15 mouse cellular contexts compared by ENCODE assay signal in the genomic region with DNA sequence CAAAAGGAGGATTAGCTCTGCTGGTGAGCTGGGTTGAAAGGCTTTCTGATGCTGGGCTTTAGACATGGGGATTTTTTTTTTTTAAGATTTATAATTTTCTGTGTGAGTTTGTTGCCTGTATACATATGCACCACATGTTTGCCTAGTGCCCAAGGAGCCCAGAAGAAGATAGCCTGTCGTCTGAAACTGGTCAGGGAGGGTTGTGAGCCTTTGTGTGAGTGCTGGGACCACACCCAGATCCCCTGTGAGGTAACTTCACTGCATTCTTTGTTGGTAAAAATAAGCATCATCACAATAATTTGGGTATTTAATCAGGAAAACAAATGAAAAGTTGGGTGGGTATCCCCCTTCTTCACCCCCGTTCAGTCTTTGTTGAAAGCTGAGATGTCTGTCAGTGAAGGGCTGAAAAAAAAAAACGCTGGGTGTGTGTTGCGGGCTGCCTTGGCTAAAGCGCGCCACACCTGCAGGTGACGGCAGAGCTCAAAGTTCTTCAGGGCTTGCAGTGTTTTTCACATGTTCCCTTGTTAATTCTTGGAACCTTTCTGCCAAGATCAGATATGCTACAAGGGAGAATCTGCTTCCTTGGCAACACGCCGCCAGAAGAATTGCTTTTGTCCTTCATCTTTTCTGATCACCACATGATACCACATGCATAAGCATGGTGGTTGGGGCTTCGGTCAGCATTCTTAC.
DNase-seq lines count a peak whose midpoint lies in the region; ATAC-seq and TF ChIP-seq lines count a peak whose summit lies in the region.
"Had no signal": no experiment of that assay in that cellular context is flagged by ENCODE, and none has a peak within 500 bp of the region (broad histone marks: within the 10 kb centered on the region; RNA-seq: fewer than 3 reads in every experiment).

No protein-coding gene starts in this region.

- peak; percentile 22 for DNase-seq in R1 (ENCODE audit: low read depth, low spot score)
- DNase-seq in hindbrain, postnatal 0 days (ENCODE audit: low spot score): peak; percentile 18
- peak; percentile 77 for DNase-seq in stomach, postnatal 0 days (ENCODE audit: low spot score)
- no peak for DNase-seq in layer of hippocampus, adult 11-12 months (ENCODE audit: low spot score)
- DNase-seq in spleen, postnatal 10 days (ENCODE audit: low spot score in 2 of 2): no peak
- DNase-seq: adrenal gland, postnatal 36 days; cerebellum, adult 11 months; heart, adult 18-20 months; heart, postnatal 14 days; kidney, postnatal 10 days; layer of hippocampus, postnatal 36 days; lung, adult 2 months had no signal

- WGBS in hindbrain, embryonic 15.5 days: 35% methylated on average over 10 of the region's 10 CpGs
- 49% methylated on average over 10 of the region's 10 CpGs for WGBS in hindbrain, embryonic 12.5 days
- 32% methylated on average over 10 of the region's 10 CpGs for WGBS in hindbrain, postnatal 0 days
- WGBS in stomach, postnatal 0 days: 51% methylated on average over 10 of the region's 10 CpGs

- H3K4me3 ChIP-seq in hindbrain, embryonic 15.5 days: no peak overlapping the region
- H3K4me3 ChIP-seq in hindbrain, embryonic 12.5 days: no peak overlapping the region
- no peak overlapping the region for H3K4me3 ChIP-seq in hindbrain, postnatal 0 days (ENCODE audit: low read length)
- H3K4me3 ChIP-seq in stomach, postnatal 0 days (ENCODE audit: low read depth, low read length): no peak overlapping the region
- H3K4me3 ChIP-seq: limb, embryonic 13.5 days had no signal

- H3K27me3 ChIP-seq in hindbrain, embryonic 15.5 days: no peaks in the 10 kb centered on the region
- H3K27me3 ChIP-seq in hindbrain, embryonic 12.5 days: no peaks in the 10 kb centered on the region
- no peaks in the 10 kb centered on the region for H3K27me3 ChIP-seq in hindbrain, postnatal 0 days (ENCODE audit: insufficient read depth, low read length)
- H3K27me3 ChIP-seq in stomach, postnatal 0 days (ENCODE audit: control insufficient read depth, insufficient read depth, low read length): no peaks in the 10 kb centered on the region
- H3K27me3 ChIP-seq: limb, embryonic 13.5 days had no signal

- no peaks in the 10 kb centered on the region for H3K9me3 ChIP-seq in hindbrain, embryonic 15.5 days
- no peaks in the 10 kb centered on the region for H3K9me3 ChIP-seq in hindbrain, embryonic 12.5 days (replicated peaks)
- no peaks in the 10 kb centered on the region for H3K9me3 ChIP-seq in hindbrain, postnatal 0 days (ENCODE audit: low read length)
- no peaks in the 10 kb centered on the region for H3K9me3 ChIP-seq in stomach, postnatal 0 days (ENCODE audit: control insufficient read depth, low read length)
- H3K9me3 ChIP-seq: limb, embryonic 13.5 days had no signal

- ATAC-seq in hindbrain, embryonic 15.5 days (ENCODE audit: low FRiP score, low read depth): no peak
- no peak for ATAC-seq in hindbrain, embryonic 12.5 days (ENCODE audit: low FRiP score)
- ATAC-seq in hindbrain, postnatal 0 days: no peak
- peak; percentile 89 for ATAC-seq in stomach, postnatal 0 days (ENCODE audit: low FRiP score, low TSS enrichment)

- no peaks in the 10 kb centered on the region for H3K36me3 ChIP-seq in hindbrain, embryonic 15.5 days
- H3K36me3 ChIP-seq in hindbrain, embryonic 12.5 days: no peaks in the 10 kb centered on the region
- H3K36me3 ChIP-seq in hindbrain, postnatal 0 days (ENCODE audit: insufficient read depth, low read length): no peaks in the 10 kb centered on the region
- no peaks in the 10 kb centered on the region for H3K36me3 ChIP-seq in stomach, postnatal 0 days (ENCODE audit: control insufficient read depth, insufficient read depth, low read length)
- H3K36me3 ChIP-seq: limb, embryonic 13.5 days had no signal

- H3K27ac ChIP-seq in hindbrain, embryonic 15.5 days (replicated peaks): no peak overlapping the region; the same call in 1 of the 2 replicates
- H3K27ac ChIP-seq in hindbrain, embryonic 12.5 days: no peak overlapping the region
- H3K27ac ChIP-seq in hindbrain, postnatal 0 days: no peak overlapping the region
- H3K27ac ChIP-seq in stomach, postnatal 0 days (replicated peaks): peak overlapping the region; percentile 40; the same call in 1 of the 2 replicates
- H3K27ac ChIP-seq: limb, embryonic 13.5 days had no signal

- no peak for TF ChIP-seq CTCF in hindbrain, postnatal 0 days (IDR thresholded peaks at IDR 0.05; ENCODE audit: low read depth)
- TF ChIP-seq CTCF in stomach, postnatal 0 days (IDR thresholded peaks at IDR 0.05; ENCODE audit: low read depth): 0 out of 2 replicates have a peak, but pooled peaks have one; percentile 21

- no peak overlapping the region for H3K4me2 ChIP-seq in hindbrain, embryonic 15.5 days
- H3K4me2 ChIP-seq in hindbrain, embryonic 12.5 days (replicated peaks): no peak overlapping the region
- H3K4me2 ChIP-seq in hindbrain, postnatal 0 days (ENCODE audit: low read depth, low read length): peak overlapping the region; percentile 19; the same call in 1 of the 2 replicates
- H3K4me2 ChIP-seq in stomach, postnatal 0 days (replicated peaks; ENCODE audit: low read depth): no peak overlapping the region
- H3K4me2 ChIP-seq: limb, embryonic 13.5 days had no signal

- no peak for TF ChIP-seq EP300 in stomach, postnatal 0 days (optimal IDR thresholded peaks at IDR 0.05)

- H3K9ac ChIP-seq in hindbrain, embryonic 15.5 days: 0 out of 2 replicates have a peak overlapping the region, but pooled peaks have one; percentile 2
- no peak overlapping the region for H3K9ac ChIP-seq in hindbrain, embryonic 12.5 days
- no peak overlapping the region for H3K9ac ChIP-seq in hindbrain, postnatal 0 days (replicated peaks; ENCODE audit: low read length)
- H3K9ac ChIP-seq in stomach, postnatal 0 days (ENCODE audit: low read length): no peak overlapping the region
- H3K9ac ChIP-seq: limb, embryonic 13.5 days had no signal

- H3K4me1 ChIP-seq in hindbrain, embryonic 15.5 days (replicated peaks): peaks cover 65% of the 10 kb centered on the region
- peaks cover 46% of the 10 kb centered on the region for H3K4me1 ChIP-seq in hindbrain, embryonic 12.5 days
- peaks cover 20% of the 10 kb centered on the region; the same call in 1 of the 2 replicates for H3K4me1 ChIP-seq in hindbrain, postnatal 0 days (ENCODE audit: insufficient read depth, low read length)
- no peaks in the 10 kb centered on the region for H3K4me1 ChIP-seq in stomach, postnatal 0 days (replicated peaks; ENCODE audit: control insufficient read depth, insufficient read depth)

Comparison
In these comparisons a context has a peak if more than half of its experiments do, and no peak if none do; other contexts are left out.
1. DNase-seq: peak in R1 (single experiment), hindbrain, postnatal 0 days (single experiment) and stomach, postnatal 0 days (single experiment); none in layer of hippocampus, adult 11-12 months (single experiment) and spleen, postnatal 10 days (0 of 2).